Mouse (Mus musculus) heart, adult 11 months (tissue): ENCODE results near the gene Fchsd2.
A peak's percentile ranks its signal among the peaks of the same experiment; 100 is the strongest.

Source experiments
- DNase-seq: peaks from one replicate; pipeline ENCODE4 v3.0.0; 2022

Fchsd2 gene

DNA sequence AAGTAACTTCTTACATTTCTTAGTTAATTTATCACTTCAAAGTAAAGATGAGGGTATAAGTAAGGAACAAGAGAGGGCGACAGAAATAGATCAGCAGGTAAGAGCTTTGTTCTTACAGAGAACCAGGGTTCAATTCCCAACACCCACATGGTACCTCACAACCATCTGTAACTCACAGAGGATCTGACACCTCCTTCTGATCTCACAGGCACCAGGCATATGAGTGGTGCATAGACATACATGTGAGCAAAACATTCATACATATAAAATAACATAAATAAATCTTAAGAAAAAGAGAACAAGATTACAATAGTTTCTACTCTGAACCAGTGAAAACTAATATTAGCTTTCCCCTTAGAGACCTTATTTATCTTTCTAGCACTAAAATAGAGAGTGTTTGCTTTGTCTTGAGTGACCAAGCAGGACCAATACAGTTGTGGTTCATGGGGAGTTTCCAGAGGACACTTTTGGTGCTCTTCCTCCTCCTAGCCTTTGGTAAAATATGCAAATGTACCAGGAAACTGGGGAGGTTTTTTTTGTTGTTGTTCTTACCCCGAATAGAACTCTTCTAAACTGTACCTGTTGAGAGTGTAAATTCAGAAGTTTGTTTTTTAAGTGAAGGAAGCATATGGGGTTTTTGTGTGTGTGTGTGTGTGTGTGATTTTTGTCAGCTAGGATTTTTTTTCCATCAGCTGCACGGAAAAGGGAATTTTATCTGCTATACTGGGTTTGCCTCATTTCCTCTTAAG is 121.0 kb downstream of the Fchsd2 start:
- no peak for DNase-seq

DNA sequence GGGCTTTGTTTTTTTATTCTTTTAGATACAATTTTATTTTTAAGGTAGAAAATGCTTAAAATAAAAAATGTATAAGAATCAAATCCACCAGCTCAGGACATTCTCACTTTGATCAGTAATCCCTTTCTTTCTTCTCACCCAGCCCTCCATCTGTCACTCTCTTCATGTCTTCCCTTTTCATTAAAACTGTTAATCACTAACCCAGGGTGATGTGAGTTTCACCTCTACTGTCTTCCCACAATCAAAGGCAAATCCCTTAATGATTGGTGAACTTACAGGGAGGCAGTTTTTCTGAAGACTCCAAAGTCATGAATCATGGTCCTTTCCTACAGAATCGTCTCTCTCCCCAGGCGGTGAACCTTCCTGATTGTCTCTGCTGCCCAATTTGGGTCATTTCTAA is 124.1 kb downstream of the Fchsd2 start:
- DNase-seq, result no peak

DNA sequence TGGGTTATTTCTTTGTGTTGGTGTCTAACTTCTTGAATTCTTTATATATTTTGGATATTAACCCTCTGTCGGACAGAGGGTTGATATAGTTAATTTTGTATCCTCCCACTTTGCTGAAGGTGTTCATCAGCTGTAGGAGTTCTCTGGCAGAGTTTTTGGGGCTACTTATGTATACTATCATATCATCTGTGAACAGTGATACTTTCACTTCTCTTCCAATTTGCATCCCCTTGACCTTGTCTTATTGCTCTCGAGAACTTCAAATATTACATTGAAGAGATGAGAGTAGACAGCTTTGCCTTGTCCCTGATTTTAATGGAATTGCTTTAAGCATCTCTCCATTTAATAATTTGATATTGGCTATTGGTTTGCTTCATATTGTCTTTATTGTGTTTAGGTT is 130.8 kb downstream of the Fchsd2 start:
- DNase-seq, result no peak

DNA sequence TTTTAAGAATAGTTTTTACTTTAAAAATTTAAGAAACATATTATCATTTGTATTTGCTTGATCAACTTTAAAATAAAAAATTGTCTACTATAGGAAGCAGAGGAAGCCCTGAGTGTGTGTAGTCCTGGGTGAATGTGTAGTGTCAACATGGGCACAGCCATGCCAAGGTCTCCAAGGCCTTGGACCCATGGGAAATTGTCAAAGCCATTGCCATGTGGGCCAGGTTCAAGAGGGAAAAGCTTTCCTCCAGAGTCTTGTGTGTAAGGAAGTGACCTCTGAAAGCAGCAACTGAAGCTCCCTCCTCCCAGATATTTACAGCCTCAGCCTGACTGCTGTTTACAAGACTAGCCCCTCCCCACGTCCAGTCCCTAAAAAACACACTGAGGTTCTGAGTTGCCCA is 136.7 kb downstream of the Fchsd2 start:
- no peak for DNase-seq

DNA sequence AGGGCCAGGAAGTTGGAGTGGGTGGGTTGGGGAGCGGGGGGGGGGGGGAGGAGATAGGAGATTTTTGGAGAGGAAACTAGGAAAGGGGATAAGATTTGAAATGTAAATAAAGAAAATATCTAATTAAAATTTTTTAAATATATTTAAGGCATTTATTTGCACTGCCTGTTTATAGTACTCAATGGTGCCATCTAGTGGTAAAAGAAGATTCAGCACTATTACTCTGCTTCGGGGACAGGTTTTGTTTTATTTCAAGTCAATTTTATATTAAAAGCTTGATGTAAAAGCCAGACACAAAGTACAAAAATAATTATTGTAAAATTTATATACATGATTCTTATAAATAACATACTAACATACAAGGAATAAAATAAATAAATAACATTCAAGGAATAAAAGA is 138.8 kb downstream of the Fchsd2 start:
- no peak for DNase-seq

DNA sequence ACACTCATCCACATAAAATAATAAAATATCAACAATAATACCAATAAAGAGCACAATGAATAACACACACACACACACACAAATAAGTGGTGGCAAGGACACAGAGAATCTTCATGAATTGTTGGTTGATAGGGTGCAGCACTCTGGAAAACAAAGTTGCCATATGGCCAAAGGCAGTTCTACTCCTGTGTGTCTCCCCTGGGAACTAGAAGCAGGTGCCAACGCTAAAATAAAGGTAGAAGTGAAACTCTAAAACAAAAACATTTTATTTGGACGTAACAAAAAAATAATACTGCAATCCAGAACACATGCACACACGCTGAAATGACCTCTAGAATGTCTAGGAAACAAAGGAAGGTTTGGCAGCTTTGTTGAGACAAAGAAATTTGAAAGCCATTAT is 140.1 kb downstream of the Fchsd2 start:
- DNase-seq, result no peak

DNA sequence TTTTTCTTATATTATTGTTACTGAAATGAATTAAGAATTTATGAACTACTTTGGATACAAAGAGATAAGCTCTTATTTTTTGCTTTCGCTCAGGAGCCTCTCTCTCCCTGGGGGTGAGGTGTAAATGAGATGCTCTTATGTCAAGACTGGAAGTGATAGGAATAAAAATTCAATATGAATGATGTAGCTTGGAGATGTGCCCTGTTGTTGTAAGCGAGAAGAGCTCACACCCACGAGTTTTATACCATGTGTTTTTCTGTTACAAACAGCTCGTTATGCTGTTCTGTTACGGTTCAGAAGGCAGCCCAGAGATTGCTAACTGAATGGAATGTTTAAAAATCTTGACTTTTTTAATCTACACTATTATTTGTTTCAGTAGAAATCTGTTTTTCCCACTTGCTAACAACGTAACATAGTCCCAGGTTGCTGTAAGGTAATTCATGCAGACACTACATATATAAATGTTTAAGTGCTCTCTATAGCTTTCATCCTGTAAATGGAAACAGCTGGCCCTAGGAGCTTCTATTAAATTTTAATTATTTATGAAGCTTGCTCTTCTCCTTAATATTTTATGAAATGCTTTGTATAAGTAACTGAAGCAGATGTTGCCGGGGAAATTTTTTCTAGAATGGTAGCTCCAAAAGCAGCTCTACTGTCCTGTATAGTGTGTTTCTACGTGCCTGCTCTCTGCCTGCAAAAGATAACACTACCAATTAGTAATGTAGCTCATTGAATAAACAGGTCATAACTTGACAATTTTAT is 144.2 kb downstream of the Fchsd2 start:
- no peak for DNase-seq

DNA sequence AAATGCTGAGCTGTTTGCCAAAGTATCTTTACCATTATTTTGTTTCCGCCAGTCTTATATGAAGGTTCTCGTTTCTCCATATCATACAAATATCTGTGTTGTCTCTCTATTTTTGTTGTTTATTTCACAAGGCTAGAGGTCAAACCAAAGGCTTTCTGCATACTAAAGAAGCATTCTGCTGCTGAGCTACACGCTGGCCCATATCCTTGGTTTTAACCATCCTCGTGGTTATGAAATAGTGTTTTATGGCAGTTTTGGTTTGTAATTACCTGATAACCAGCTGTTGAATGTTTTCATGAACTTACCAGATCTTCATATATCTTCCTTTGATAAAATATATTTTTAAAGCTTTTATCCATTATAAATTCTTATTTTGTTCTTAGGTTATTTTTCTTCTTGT is 156.1 kb downstream of the Fchsd2 start:
- DNase-seq, result no peak

DNA sequence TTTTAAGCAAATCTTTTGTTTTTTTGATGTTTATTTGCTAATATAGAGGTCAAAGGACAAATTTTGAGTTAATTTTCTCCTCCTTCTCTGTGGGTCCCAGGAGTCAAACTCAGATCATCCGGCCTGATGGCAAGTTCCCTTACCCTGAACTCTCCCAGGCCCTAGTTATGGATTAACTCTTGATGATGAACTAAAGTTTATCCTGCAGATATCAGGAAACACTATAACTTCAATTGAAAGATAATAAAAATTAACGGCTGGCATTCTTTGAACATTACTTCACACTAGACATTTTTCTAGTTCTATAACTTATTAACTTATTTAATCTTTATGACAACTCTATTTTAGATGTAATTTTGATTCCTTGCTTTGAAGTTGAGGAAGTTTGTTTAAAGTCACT is 156.5 kb downstream of the Fchsd2 start:
- DNase-seq, result no peak

DNA sequence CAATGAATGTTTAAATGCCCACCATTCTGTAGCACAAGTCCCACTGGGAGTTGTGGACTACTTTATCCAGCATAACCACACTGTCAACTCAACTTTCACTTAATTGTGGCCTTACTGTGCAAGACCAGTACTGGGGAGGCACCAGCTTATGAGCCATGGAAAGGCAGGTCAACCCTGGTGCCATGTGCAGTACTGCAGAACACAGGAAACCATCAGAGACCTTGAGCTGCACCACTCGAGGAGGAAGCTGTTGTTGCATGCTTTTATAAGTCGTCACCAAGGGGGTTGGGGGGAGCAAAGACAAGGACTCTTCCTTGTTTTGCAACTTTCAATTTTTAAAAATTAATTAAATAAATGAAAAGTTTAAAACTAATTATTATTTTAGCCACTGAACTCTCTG is 160.4 kb downstream of the Fchsd2 start:
- DNase-seq, result peak; percentile 77

DNA sequence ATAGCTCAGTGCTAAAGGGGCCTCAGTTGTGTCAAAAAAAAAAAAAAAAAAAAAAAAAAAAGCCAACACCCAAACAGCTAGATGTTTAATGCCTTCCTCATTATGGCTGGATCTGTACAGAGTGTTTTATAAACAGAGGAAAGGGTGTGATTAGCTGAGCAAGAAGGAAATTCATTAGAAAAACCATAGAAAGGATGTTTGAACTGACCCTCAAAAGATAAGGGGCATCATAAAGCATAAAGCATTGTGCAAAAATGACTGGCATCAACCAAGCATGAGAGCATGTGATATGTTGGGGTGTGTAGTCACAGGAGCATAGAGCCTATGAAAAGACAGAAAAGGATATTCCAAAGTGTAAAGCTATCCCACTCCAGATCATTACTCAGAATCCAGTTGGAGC is 165.8 kb downstream of the Fchsd2 start:
- no peak for DNase-seq

DNA sequence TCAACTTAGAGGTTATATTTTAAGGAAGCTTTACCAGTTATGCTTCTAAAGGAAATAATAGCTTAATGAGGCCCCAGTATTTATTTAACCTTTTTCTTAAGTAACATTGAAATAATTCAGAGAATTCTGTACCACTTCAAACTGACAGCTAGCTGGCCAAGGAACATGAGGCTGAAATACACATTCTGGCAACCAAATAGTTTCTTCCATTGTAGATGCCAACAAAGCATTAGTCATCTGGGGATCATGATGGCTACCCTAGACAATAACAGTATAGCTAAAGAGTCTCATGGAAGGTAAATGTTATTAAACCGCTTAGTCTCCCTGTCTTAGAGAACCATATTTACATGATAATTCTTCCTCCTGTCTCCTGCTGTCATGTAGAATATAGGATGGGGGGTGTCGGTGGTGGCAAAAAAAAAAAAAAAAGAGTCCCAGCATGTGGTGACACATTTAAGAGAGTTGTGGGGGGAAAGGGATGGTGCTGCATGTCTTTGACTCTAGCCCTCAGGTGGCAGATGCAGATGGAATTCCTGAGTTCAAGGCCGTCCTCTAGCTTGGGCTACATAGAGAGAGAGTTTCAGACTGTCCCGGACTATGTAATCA is 169.4 kb downstream of the Fchsd2 start:
- DNase-seq, result no peak

DNA sequence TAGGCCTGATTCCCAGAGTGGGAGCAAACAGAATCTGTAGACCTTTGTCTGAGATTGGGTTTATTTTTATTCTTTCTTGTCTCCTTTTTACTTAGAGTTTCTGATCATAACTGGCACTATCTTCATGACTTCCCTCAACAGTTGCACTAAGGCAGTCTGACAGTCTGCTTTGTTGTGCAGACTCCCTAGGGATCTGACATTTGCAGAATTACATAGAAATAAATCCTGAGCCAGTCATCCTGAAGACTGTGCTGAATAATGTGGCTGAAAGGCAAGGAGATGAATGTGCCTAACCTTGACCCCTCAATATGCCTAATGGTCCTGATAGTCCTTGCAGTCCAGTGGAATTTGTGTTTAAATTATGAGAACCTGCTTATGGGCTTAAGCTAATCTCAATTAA is 170.8 kb downstream of the Fchsd2 start:
- DNase-seq, result no peak

DNA sequence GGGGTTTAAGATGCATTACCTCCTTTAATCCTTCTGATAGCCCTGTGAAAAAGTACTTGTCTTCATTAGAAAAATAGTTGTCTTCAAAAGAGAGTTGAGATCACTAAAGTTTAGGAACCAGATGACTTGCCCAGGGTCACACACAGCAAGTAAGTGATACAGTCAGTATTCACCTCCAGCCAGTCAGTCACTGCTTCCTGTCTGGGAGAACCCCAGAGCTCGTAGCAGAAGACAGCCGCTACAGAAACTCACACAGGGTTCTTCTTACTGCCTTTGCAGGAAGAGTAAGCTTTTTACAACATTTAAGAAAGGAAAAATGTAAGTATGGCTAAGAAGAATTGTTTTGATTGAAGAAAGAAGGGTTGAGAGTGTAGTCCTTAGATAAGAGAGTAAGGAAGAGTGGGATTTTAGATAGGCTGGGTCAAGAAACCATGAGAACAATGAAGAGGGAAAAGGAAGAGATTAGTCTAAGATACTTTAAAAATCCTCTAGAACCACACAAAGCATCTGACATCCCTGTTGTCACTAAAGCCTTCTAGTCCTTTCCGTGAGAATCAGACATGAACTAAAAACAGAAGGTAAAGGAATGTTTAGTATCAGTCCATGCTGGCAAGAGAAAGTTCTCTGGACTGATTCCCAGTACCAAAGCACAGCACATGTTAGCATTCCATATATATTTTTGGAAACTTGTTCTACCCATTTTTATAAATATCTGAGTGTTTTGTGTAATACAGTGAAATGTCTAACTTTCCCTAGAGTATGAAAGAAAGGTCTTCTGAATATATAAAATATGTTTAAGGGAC is 175.0 kb downstream of the Fchsd2 start:
- peak; percentile 86 for DNase-seq

DNA sequence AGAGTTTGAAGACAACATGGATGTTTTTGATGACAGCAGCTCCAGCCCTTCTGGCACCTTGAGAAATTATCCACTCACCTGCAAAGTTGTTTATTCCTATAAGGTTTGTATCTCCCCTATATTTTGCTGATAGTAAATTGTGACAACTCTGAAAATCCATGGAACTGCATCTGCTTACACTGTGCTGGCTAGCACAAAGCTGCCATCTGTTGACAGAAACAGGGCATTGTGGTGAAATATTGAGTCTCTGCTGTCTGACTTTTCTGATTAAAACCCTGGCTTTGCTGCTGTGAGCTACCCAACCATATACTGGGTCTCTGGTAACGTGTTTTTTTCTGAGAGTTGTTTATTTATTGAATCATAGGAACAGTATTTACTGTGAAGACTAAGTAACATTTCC is 178.9 kb downstream of the Fchsd2 start:
- DNase-seq, result no peak

DNA sequence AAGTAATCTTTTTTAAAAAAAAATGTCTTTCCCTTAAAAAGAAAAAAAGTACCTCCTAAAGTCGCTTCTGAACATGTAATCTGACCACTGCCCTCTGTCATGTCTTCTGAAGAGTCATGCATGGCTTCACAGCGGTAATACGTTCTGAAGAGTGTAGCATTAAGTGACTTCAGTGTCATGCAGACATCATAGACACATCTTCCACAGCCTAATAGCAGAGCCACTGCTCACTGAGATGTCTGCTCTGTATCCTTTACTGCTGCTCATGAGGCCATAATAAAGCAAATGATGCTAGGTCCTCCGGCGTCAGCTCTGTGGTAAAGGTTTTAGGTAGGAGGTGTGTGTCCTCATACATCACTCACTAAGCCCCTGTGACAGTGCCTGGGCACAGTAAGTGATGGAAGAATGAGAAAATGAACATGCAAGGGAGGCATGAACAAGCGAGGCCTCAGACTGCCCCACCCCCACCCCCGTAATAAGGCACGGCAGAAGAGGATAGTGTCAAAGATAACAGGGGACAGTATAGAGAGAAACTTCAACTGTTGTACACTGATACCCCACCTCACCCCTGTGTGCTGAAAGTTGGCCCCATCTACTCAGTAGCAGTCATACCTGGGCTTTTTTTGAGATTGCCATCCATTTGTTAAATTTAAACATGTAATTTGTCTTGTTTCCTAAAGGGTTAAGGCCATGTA is 179.9 kb downstream of the Fchsd2 start:
- peak; percentile 74 for DNase-seq

DNA sequence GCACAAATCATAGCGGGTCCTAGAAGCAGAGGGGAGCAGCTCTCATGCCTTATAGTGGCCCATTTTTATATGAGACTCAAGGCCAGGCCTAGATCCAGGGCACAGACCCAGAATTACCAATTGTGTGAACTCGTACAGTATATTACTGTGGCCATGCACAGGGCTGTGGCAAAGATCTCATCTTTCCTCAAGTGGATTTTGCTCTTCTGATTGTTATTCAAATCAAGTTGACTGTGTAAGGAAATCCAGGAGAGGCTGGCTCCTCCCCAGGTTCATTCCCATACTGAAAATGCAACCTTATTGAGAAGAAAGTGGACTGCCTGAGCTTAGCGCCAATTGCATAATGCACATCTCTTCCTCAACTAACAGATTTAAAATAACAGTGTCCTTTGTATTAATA is 190.1 kb downstream of the Fchsd2 start:
- peak; percentile 51 for DNase-seq

DNA sequence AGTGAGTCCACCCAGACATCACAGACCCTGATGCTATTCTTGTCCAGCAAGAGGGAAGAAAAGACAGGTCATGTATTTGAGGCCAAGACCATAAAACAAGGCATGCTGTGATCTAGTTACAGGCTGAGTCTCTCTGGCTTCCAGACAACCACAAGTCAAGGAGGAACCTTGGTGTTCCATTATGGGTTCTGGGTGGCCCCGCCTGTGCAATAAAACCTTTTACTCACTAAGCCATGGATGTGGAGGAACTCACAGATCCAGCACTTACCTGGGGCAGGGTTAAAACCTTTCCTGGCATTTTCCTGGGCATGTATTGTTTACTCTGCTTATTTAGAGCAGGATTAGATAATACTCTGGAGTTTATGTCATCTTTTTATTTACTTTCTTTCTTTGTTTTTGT is 191.8 kb downstream of the Fchsd2 start:
- DNase-seq, result peak; percentile 70

DNA sequence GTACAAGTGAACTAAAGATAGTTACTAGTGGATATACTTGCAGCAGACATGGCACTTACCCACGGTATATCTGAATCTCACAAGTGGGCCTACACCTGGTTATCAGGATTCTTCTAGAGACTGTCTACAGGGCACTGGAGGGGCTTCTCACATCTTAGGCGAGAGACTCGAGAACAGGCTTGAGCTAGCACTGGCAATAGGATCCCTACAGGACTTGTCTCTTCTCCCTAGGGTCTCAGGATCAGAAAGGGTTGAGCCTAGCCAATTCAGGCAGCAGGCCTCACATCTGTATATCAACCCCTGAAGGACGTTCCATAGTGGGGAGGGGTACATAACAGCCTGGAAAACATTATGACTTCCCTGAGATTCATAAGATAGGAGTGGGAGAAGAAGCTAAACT is 194.2 kb downstream of the Fchsd2 start:
- DNase-seq, result peak; percentile 86

DNA sequence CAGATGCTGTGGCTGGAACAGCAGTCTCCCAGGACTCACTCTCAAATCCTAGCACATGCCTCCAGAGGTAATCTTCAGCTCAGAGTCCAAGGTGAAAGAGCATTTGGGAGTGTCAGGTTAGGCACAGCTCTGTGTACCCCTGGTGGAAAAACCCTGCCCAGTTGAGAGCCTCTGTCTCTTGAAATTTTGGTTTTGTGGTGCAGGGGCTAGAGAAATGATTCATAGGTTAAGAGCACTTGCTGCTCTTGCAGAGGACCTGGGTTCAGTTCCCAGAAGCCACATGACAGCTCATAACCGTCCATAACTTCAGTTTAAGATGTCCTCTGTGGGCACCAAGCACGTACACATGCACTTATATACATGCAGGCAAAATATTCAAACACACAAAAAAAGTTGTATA is 195.2 kb downstream of the Fchsd2 start:
- peak; percentile 79 for DNase-seq

DNA sequence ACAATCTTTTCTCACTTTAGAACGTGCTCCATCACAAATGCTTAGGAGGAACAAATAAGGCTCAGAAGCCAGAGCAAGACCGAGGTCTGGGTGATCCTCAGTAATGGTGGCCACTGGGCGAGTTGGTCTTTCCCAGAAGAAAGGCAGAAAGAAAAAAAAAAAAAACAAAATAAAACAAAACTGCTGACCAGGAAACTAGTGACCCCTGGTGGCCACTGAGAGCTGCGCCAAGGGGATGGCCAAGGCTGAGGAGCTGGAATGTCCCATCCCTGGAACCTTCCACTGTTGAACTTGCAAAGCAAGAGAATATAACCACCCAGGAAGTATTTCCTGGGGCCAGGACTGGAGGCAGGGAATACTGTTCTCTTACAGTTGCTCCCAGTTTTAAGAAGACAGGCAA is 195.8 kb downstream of the Fchsd2 start:
- DNase-seq, result peak; percentile 89

DNA sequence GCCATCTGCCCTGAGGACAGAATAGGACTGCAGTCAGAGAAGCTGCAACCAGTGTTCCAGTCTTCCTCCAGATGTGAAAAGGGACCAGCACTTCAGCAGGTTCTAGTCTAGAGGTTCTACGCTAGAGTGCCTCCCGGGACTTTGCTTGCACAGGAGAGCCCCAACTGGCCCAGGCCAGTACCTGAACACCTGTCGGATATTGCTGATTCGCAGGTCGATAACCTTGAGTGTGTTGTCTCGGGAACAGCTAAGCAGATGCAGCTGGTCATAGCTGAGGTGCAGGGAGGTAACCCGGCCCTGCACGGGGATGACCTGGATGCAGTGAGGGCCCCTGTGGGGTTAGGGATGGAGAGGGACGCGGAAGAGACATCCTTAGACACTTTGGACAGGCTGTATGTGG is 197.7 kb downstream of the Fchsd2 start:
- peak; percentile 86 for DNase-seq

DNA sequence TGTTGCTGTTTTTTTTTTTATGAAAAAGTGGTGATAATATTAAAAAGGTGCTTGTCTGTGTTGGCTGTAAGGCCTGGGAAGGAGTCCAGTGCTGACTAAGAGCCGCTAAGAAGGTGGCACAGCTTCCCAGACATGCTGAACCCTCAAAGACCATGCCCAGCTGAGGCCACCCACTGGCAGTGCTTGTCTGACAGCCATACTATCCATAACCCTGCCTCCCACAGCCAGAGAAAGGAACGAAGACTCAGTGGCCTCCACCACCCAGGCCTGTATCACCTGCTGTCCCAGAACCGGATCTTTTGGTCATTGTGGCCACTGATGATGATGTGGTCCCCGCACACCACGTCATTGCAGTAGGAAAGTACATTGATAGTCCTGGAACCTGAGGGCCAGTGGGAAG is 198.5 kb downstream of the Fchsd2 start:
- DNase-seq, result peak; percentile 81
